Mouse (Mus musculus): ENCODE data around the gene Olfr95. TPM values are rescaled to one million over a fixed set of nuclear protein-coding genes. Genes with fewer than 3 reads are reported as not detected.

The Olfr95 gene
- polyA plus RNA-seq, 1 experiment, result not detected

- no peak for TF ChIP-seq GATA1 (IDR thresholded peaks at IDR 0.05; ENCODE audit: low read length)
Measured at GRCm38 (mm10) chr17:37193656-37194055, 19.3 kb downstream of the Olfr95 start, which contains the start of gene Ubd. TSS of gene Ubd (plus strand) at chr17:37193892.

DNA sequence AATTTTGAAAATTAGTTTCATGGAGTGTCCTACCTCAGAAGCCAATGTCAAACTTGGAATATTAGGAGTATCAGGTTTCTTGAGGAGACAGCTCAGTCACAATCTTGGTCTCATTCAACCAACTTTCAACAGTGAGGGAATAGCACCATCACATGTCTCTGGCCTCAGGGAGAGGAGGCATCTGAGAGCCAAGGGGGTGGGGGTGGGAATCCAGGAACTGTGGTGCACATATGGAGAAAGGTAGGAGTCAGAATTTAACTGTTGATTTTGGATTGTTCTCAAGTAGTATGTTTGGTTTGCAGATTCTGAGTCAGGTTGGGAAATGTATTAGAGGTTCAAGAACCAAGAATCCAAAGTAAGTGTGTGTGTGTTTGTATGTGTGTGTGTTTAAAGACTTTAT is 19.9 kb downstream of the Olfr95 start:
- no peak for TF ChIP-seq GATA1 (IDR thresholded peaks at IDR 0.05; ENCODE audit: low read length)

- no peak for TF ChIP-seq GATA1 (IDR thresholded peaks at IDR 0.05; ENCODE audit: low read length)
Measured at GRCm38 (mm10) chr17:37190711-37191110, 22.2 kb downstream of the Olfr95 start.

DNA sequence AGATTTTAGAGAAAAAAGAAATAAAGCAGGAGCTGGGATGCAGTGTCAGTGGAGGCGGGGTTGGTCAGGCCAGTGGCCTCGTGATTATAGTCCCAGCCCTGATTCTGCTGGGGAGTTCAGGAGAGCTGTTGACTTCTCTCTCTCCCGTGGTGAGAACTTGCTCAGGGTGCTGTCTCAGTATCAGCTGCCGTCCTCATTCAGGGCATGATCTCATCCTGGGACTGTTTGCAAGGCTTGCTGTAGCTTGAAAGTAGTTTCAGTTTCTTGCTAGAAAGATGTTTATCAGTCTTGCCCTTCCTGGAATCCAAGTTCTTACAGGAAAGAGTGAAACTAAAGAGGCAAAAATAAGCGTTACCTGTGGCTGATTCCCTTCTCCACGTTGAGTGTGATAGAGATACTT is 27.4 kb downstream of the Olfr95 start:
- no peak for TF ChIP-seq GATA1 (IDR thresholded peaks at IDR 0.05; ENCODE audit: low read length)

DNA sequence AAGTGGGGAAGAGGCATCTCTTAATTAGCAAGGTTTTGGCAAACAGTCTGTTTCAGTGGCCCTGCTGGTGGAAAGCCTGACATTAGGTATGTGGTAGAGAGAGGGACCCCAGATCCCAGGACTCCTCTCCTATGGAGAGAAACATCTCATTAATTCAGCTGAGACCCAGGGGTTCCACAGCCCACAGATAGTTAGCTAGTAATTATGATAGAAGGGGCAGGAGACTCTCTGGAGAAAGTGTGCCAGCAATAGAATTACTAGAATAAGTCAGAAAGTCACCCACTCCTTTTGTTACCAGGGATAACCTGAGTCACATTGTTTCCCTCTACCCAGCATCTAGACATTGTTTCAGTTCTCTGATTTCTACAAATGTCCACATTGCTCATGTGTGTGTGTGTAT is 51.5 kb downstream of the Olfr95 start, which contains the start of gene Olfr93:
Olfr93 (minus strand) TSS at position 101 of the 400 bp plus-strand sequence.
- TF ChIP-seq GATA1 (IDR thresholded peaks at IDR 0.05; ENCODE audit: low read length), result no peak

Other genes with a start within 250 kb of the Olfr95 start
- not detected in 2 replicates for gene 2410137M14Rik, start 231.9 kb downstream of the Olfr95 start, polyA plus RNA-seq (2012)
- not detected in 2 replicates for gene H2-M5, start 223.6 kb downstream of the Olfr95 start, polyA plus RNA-seq (2012)
- not detected in 2 replicates for gene Zfp57, start 212.0 kb downstream of the Olfr95 start, polyA plus RNA-seq (2012)
- gene Mog, start 189.7 kb downstream of the Olfr95 start, polyA plus RNA-seq (2012), result not detected in 2 replicates
- gene Gabbr1, start 167.2 kb downstream of the Olfr95 start, polyA plus RNA-seq (2012), result 20.1 and 23.9 TPM in 2 replicates
- gene Olfr90, start 124.6 kb downstream of the Olfr95 start, polyA plus RNA-seq (2012), result not detected in 2 replicates
- gene Olfr91, start 114.8 kb downstream of the Olfr95 start, polyA plus RNA-seq (2012), result not detected in 2 replicates
- not detected in 2 replicates for gene Olfr92, start 93.0 kb downstream of the Olfr95 start, polyA plus RNA-seq (2012)
- gene Olfr93, start 51.6 kb downstream of the Olfr95 start, polyA plus RNA-seq (2012), result not detected in 2 replicates
- not detected in 2 replicates for gene Ubd, start 19.2 kb downstream of the Olfr95 start, polyA plus RNA-seq (2012)
- not detected in 2 replicates for gene Olfr94, start 12.1 kb downstream of the Olfr95 start, polyA plus RNA-seq (2012)
- gene Olfr96, start 7.0 kb upstream of the Olfr95 start, polyA plus RNA-seq (2012), result not detected in 2 replicates
- not detected in 2 replicates for gene Olfr97, start 24.2 kb upstream of the Olfr95 start, polyA plus RNA-seq (2012)
- not detected in 2 replicates for gene Olfr98, start 50.6 kb upstream of the Olfr95 start, polyA plus RNA-seq (2012)
- not detected in 2 replicates for gene H2-M3, start 57.1 kb upstream of the Olfr95 start, polyA plus RNA-seq (2012)
- not detected in 2 replicates for gene Olfr99, start 70.3 kb upstream of the Olfr95 start, polyA plus RNA-seq (2012)
- not detected in 2 replicates for gene Olfr101, start 91.2 kb upstream of the Olfr95 start, polyA plus RNA-seq (2012)
- not detected in 2 replicates for gene Olfr102, start 103.9 kb upstream of the Olfr95 start, polyA plus RNA-seq (2012)
- gene Olfr103, start 126.6 kb upstream of the Olfr95 start, polyA plus RNA-seq (2012), result not detected in 2 replicates
- gene Olfr104-ps, start 146.5 kb upstream of the Olfr95 start, polyA plus RNA-seq (2012), result not detected in 2 replicates
- gene Olfr105-ps, start 165.9 kb upstream of the Olfr95 start, polyA plus RNA-seq (2012), result not detected in 2 replicates
- gene Olfr106-ps, start 177.3 kb upstream of the Olfr95 start, polyA plus RNA-seq (2012), result not detected in 2 replicates
- not detected in 2 replicates for gene Olfr107, start 186.1 kb upstream of the Olfr95 start, polyA plus RNA-seq (2012)
- not detected in 2 replicates for gene Olfr108, start 232.4 kb upstream of the Olfr95 start, polyA plus RNA-seq (2012)
- not detected in 2 replicates for gene Olfr109, start 245.8 kb upstream of the Olfr95 start, polyA plus RNA-seq (2012)